Mouse (Mus musculus) stomach, postnatal 0 days (tissue): ENCODE measurements at regions not wholly inside any gene's neighbourhood (a gene's known extent, or its start where the extent isn't known, plus 50 kb on each side); places are given as distances from the start of the nearest gene placed in this dataset.
A peak's percentile ranks its signal among the peaks of the same experiment; 100 is the strongest.

Experiments
- ATAC-seq: fragments of 200-750 bp; cut with Nextera tagmentation; 2 replicates; pipeline ENCODE4 v1.8.0; 2017; ENCODE audit not compliant: low FRiP score, low TSS enrichment
- DNase-seq: peaks from one replicate; pipeline ENCODE4 v3.0.0-alpha.2; 2016; ENCODE audit warnings: low spot score
- H3K27ac ChIP-seq: fragments of 300-500 bp; sonication (generic); replicated peaks from 2 replicates; pipeline ENCODE4 v1.5.1; 2014; ENCODE audit warnings: mild to moderate bottlenecking, control low read depth
- H3K27me3 ChIP-seq: fragments of 300-500 bp; sonication (generic); 2 replicates; pipeline ENCODE4 v1.6.1; 2014; ENCODE audit warnings: low read length; ENCODE audit not compliant: control insufficient read depth, insufficient read depth
- H3K36me3 ChIP-seq: fragments of 300-500 bp; sonication (generic); 2 replicates; pipeline ENCODE4 v1.6.1; 2014; ENCODE audit warnings: low read length, mixed read lengths; ENCODE audit not compliant: control insufficient read depth, insufficient read depth
- H3K4me1 ChIP-seq: fragments of 300-500 bp; sonication (generic); replicated peaks from 2 replicates; pipeline ENCODE4 v1.6.1; 2014; ENCODE audit warnings: antibody characterized with exemption; ENCODE audit not compliant: control insufficient read depth, insufficient read depth
- H3K4me2 ChIP-seq: fragments of 300-500 bp; sonication (generic); replicated peaks from 2 replicates; pipeline ENCODE4 v1.6.1; 2014; ENCODE audit warnings: low read depth, mild to moderate bottlenecking, control low read depth, moderate library complexity
- H3K4me3 ChIP-seq: fragments of 300-500 bp; sonication (generic); 2 replicates; pipeline ENCODE4 v1.5.1; 2014; ENCODE audit warnings: low read depth, low read length, control low read depth
- H3K9ac ChIP-seq: fragments of 300-500 bp; sonication (generic); 2 replicates; pipeline ENCODE4 v1.6.1; 2014; ENCODE audit warnings: mild to moderate bottlenecking, low read length, control low read depth, mixed read lengths
- H3K9me3 ChIP-seq: fragments of 300-500 bp; sonication (generic); 2 replicates; pipeline ENCODE4 v1.6.1; 2016; ENCODE audit warnings: low read length; ENCODE audit not compliant: control insufficient read depth
- CTCF ChIP-seq: IDR thresholded peaks from 2 replicates; pipeline ENCODE4 v1.5.1; 2016; ENCODE audit warnings: antibody characterized with exemption, low read depth, mild to moderate bottlenecking, moderate library complexity
- EP300 ChIP-seq: optimal IDR thresholded peaks from 2 replicates; pipeline ENCODE3; 2016; ENCODE audit warnings: antibody characterized with exemption
- WGBS: fragments of 180-500 bp; shearing (Covaris S2); extraction: QIAGEN DNeasy Blood & Tissue Kit; methylation state at CpG from one replicate; pipeline ENCODE4 v1.1.7; 2014; 5-methylcytosine and 5-hydroxymethylcytosine counted together

GRCm38 (mm10) chr7:89579539-89579938 is 52.6 kb upstream of the Prss23 start:
- Histone ChIP-seq H3K27ac (no peak overlapping the region), H3K9me3 (no peaks in the 10 kb centered on the region), H3K4me3 (no peak overlapping the region), H3K4me1 (no peaks in the 10 kb centered on the region), H3K4me2 (no peak overlapping the region), H3K9ac (no peak overlapping the region), H3K36me3 (no peaks in the 10 kb centered on the region), H3K27me3 (no peaks in the 10 kb centered on the region)
- ATAC-seq, result peak; percentile 53; the same call in 1 of the 2 replicates
- 53% methylated on average over 6 of the region's 6 CpGs for WGBS
- no peak for DNase-seq
- no peak for TF ChIP-seq EP300
- no peak for TF ChIP-seq CTCF
